Mouse (Mus musculus): ENCODE measurements at regions not wholly inside any gene's neighbourhood (a gene's known extent, or its start where the extent isn't known, plus 50 kb on each side); places are given as distances from the start of the nearest gene placed in this dataset.

- ATAC-seq: no peak
- Histone ChIP-seq H3K36me3 (ENCODE audit: poor library complexity, severe bottlenecking) (no peaks in the 10 kb centered on the region), H3K9ac (no peak overlapping the region), H3K27me3 (no peaks in the 10 kb centered on the region), H3K4me3 (no peak overlapping the region), H3K27ac (no peak overlapping the region), H3K4me1 (no peaks in the 10 kb centered on the region), H3K4me2 (no peak overlapping the region), H3K9me3 (replicated peaks) (no peaks in the 10 kb centered on the region)
- 91% methylated on average over 3 of the region's 3 CpGs for WGBS
These were observed 591.9 kb upstream of the Cdh6 start for GRCm38 (mm10) chr15:13765411-13765810.

- 89% methylated on average over 1 of the region's 1 CpGs for WGBS
- Histone ChIP-seq H3K4me1 (no peaks in the 10 kb centered on the region), H3K27me3 (no peaks in the 10 kb centered on the region), H3K9me3 (replicated peaks) (no peaks in the 10 kb centered on the region), H3K4me2 (no peak overlapping the region), H3K27ac (no peak overlapping the region), H3K9ac (no peak overlapping the region), H3K36me3 (ENCODE audit: poor library complexity, severe bottlenecking) (no peaks in the 10 kb centered on the region), H3K4me3 (no peak overlapping the region)
- ATAC-seq: no peak
These were observed 591.1 kb upstream of the Cdh6 start for GRCm38 (mm10) chr15:13764587-13764986.

GRCm38 (mm10) chr15:13746559-13746958, 573.1 kb upstream of the Cdh6 start:
- Histone ChIP-seq H3K9me3 (replicated peaks) (no peaks in the 10 kb centered on the region), H3K4me3 (no peak overlapping the region), H3K27ac (no peak overlapping the region), H3K9ac (no peak overlapping the region), H3K27me3 (no peaks in the 10 kb centered on the region), H3K36me3 (ENCODE audit: poor library complexity, severe bottlenecking) (no peaks in the 10 kb centered on the region), H3K4me2 (no peak overlapping the region), H3K4me1 (no peaks in the 10 kb centered on the region)
- no peak for ATAC-seq
- 84% methylated on average over 2 of the region's 2 CpGs for WGBS

- ATAC-seq: no peak
- H3K27ac ChIP-seq: no peak overlapping the region
- no peak overlapping the region for H3K9ac ChIP-seq
- no peak overlapping the region for H3K4me2 ChIP-seq
- H3K9me3 ChIP-seq (replicated peaks): no peaks in the 10 kb centered on the region
- H3K27me3 ChIP-seq: no peaks in the 10 kb centered on the region
- no peaks in the 10 kb centered on the region for H3K4me1 ChIP-seq
- H3K4me3 ChIP-seq: no peak overlapping the region
- H3K36me3 ChIP-seq (ENCODE audit: poor library complexity, severe bottlenecking): no peaks in the 10 kb centered on the region
These were observed 532.8 kb upstream of the Cdh6 start for GRCm38 (mm10) chr15:13706276-13706675.

GRCm38 (mm10) chr15:13705187-13705586, 531.7 kb upstream of the Cdh6 start:
- H3K4me1 ChIP-seq: no peaks in the 10 kb centered on the region
- H3K27me3 ChIP-seq: no peaks in the 10 kb centered on the region
- H3K4me3 ChIP-seq: no peak overlapping the region
- no peaks in the 10 kb centered on the region for H3K9me3 ChIP-seq (replicated peaks)
- H3K9ac ChIP-seq: no peak overlapping the region
- no peak overlapping the region for H3K27ac ChIP-seq
- 87% methylated on average over 4 of the region's 4 CpGs for WGBS
- no peak for ATAC-seq
- H3K36me3 ChIP-seq (ENCODE audit: poor library complexity, severe bottlenecking): no peaks in the 10 kb centered on the region
- H3K4me2 ChIP-seq: no peak overlapping the region

GRCm38 (mm10) chr15:13668193-13668592, 494.7 kb upstream of the Cdh6 start:
- Histone ChIP-seq H3K4me3 (no peak overlapping the region), H3K27me3 (no peaks in the 10 kb centered on the region), H3K4me2 (no peak overlapping the region), H3K9me3 (replicated peaks) (no peaks in the 10 kb centered on the region), H3K9ac (no peak overlapping the region), H3K27ac (no peak overlapping the region), H3K4me1 (no peaks in the 10 kb centered on the region), H3K36me3 (ENCODE audit: poor library complexity, severe bottlenecking) (no peaks in the 10 kb centered on the region)
- ATAC-seq: no peak
- WGBS: 50% methylated on average over 3 of the region's 3 CpGs

GRCm38 (mm10) chr15:13667278-13667677, 493.8 kb upstream of the Cdh6 start:
- Histone ChIP-seq H3K27me3 (no peaks in the 10 kb centered on the region), H3K9ac (no peak overlapping the region), H3K4me3 (no peak overlapping the region), H3K27ac (no peak overlapping the region), H3K36me3 (ENCODE audit: poor library complexity, severe bottlenecking) (no peaks in the 10 kb centered on the region), H3K4me2 (no peak overlapping the region), H3K4me1 (no peaks in the 10 kb centered on the region), H3K9me3 (replicated peaks) (no peaks in the 10 kb centered on the region)
- WGBS: 96% methylated on average over 4 of the region's 4 CpGs
- no peak for ATAC-seq

GRCm38 (mm10) chr15:13662275-13662674, 488.8 kb upstream of the Cdh6 start:
- Histone ChIP-seq H3K4me3 (no peak overlapping the region), H3K9ac (no peak overlapping the region), H3K4me2 (no peak overlapping the region), H3K9me3 (replicated peaks) (no peaks in the 10 kb centered on the region), H3K4me1 (no peaks in the 10 kb centered on the region), H3K27me3 (no peaks in the 10 kb centered on the region), H3K27ac (no peak overlapping the region), H3K36me3 (ENCODE audit: poor library complexity, severe bottlenecking) (no peaks in the 10 kb centered on the region)
- WGBS: 77% methylated on average over 1 of the region's 1 CpGs
- no peak for ATAC-seq

- no peaks in the 10 kb centered on the region for H3K27me3 ChIP-seq
- H3K27ac ChIP-seq: no peak overlapping the region
- WGBS: 84% methylated on average over 3 of the region's 3 CpGs
- no peaks in the 10 kb centered on the region for H3K36me3 ChIP-seq (ENCODE audit: poor library complexity, severe bottlenecking)
- H3K4me1 ChIP-seq: no peaks in the 10 kb centered on the region
- ATAC-seq: no peak
- no peak overlapping the region for H3K9ac ChIP-seq
- no peaks in the 10 kb centered on the region for H3K9me3 ChIP-seq (replicated peaks)
- H3K4me2 ChIP-seq: no peak overlapping the region
- no peak overlapping the region for H3K4me3 ChIP-seq
These were observed 481.6 kb upstream of the Cdh6 start for GRCm38 (mm10) chr15:13655038-13655437.

- ATAC-seq: peak; percentile 93
- H3K27me3 ChIP-seq: no peaks in the 10 kb centered on the region
- H3K4me1 ChIP-seq: no peaks in the 10 kb centered on the region
- no peak overlapping the region for H3K9ac ChIP-seq
- no peak overlapping the region for H3K4me2 ChIP-seq
- H3K36me3 ChIP-seq (ENCODE audit: poor library complexity, severe bottlenecking): no peaks in the 10 kb centered on the region
- no peaks in the 10 kb centered on the region for H3K9me3 ChIP-seq (replicated peaks)
- no peak overlapping the region for H3K27ac ChIP-seq
- H3K4me3 ChIP-seq: no peak overlapping the region
- 38% methylated on average over 2 of the region's 2 CpGs for WGBS
These were observed 462.0 kb upstream of the Cdh6 start for GRCm38 (mm10) chr15:13635346-13635940.

- WGBS: 92% methylated on average over 1 of the region's 1 CpGs
- no peaks in the 10 kb centered on the region for H3K27me3 ChIP-seq
- H3K36me3 ChIP-seq (ENCODE audit: poor library complexity, severe bottlenecking): no peaks in the 10 kb centered on the region
- H3K9ac ChIP-seq: no peak overlapping the region
- no peak overlapping the region for H3K4me3 ChIP-seq
- H3K4me2 ChIP-seq: no peak overlapping the region
- H3K27ac ChIP-seq: no peak overlapping the region
- no peaks in the 10 kb centered on the region for H3K9me3 ChIP-seq (replicated peaks)
- H3K4me1 ChIP-seq: no peaks in the 10 kb centered on the region
- ATAC-seq: no peak
These were observed 428.7 kb upstream of the Cdh6 start for GRCm38 (mm10) chr15:13602133-13602532.

GRCm38 (mm10) chr15:13597856-13598255, 424.4 kb upstream of the Cdh6 start:
- Histone ChIP-seq H3K9ac (no peak overlapping the region), H3K36me3 (ENCODE audit: poor library complexity, severe bottlenecking) (no peaks in the 10 kb centered on the region), H3K27me3 (no peaks in the 10 kb centered on the region), H3K27ac (no peak overlapping the region), H3K4me3 (no peak overlapping the region), H3K4me2 (no peak overlapping the region), H3K4me1 (0 out of 2 replicates have a peak, but pooled peaks cover 3% of the 10 kb centered on the region), H3K9me3 (replicated peaks) (no peaks in the 10 kb centered on the region)
- WGBS: 76% methylated on average over 2 of the region's 2 CpGs
- ATAC-seq: no peak

- no peaks in the 10 kb centered on the region for H3K9me3 ChIP-seq (replicated peaks)
These were observed 420.3 kb upstream of the Cdh6 start for GRCm38 (mm10) chr15:13593823-13594222.

More at GRCm38 (mm10) chr15:13593823-13594222, 420.3 kb upstream of the Cdh6 start:
- no peak overlapping the region for H3K27ac ChIP-seq
- 0 out of 2 replicates have a peak, but pooled peaks cover 3% of the 10 kb centered on the region for H3K4me1 ChIP-seq
- H3K4me2 ChIP-seq: no peak overlapping the region
- no peaks in the 10 kb centered on the region for H3K27me3 ChIP-seq
- ATAC-seq: peak; percentile 59; the same call in 1 of the 2 replicates
- H3K9ac ChIP-seq: no peak overlapping the region
- 71% methylated on average over 5 of the region's 5 CpGs for WGBS
- no peaks in the 10 kb centered on the region for H3K36me3 ChIP-seq (ENCODE audit: poor library complexity, severe bottlenecking)
- no peak overlapping the region for H3K4me3 ChIP-seq
